Mouse (Mus musculus) gastrocnemius, postnatal 4 days (tissue): ENCODE measurements around the gene Chil4. TPM values are rescaled to one million over a fixed set of nuclear protein-coding genes. Genes with fewer than 3 reads are reported as not detected.
"Not testable (repeated sequence)": the region's sequence is repeated elsewhere in the genome, so short reads cannot be mapped to it uniquely, and the experiment has no call there.

ENCODE experiments used
- DNase-seq, 2 experiments: peaks; one replicate each; pipeline ENCODE4 v3.0.0; 2021 to 2022; ENCODE audit warnings: low spot score in 2 of 2, mixed read lengths in 2 of 2
- long read RNA-seq, 2 experiments: library from polyadenylated mRNA; stranded (forward); transcript quantifications; one replicate each; pipeline ENCODE4 v2.0.0; 2021
- total RNA-seq, 2 experiments: library from RNA; stranded (reverse); gene quantifications; 2 replicates each; pipeline ENCODE4 v1.2.3; 2021

Gene Chil4
- total RNA-seq = not detected
- long read RNA-seq, experiment 1 = 0 reads
- long read RNA-seq, experiment 2 = 0 reads

DNA sequence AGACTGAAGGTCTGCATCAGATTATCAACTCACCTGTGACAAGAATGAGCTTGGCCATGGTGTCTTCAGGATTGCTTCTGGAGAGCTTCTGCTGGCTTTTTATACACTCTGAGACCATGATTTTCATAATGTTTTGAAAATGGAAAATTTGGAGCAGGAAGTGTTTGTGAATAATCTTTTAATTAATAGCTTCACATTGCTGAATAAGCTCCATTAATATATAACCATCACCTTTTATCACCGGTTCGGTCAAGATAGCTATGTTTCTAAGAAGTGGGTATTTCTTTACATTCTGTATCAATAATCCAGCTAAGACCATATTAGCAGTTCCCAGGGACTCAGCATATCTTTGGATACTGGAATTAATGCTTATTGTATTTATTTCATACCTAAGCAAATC lies at the start of gene Chil4:
Gene Chil4 (minus strand): TSS at position 101 of the 400 bp plus-strand sequence.
- no peak for DNase-seq

DNA sequence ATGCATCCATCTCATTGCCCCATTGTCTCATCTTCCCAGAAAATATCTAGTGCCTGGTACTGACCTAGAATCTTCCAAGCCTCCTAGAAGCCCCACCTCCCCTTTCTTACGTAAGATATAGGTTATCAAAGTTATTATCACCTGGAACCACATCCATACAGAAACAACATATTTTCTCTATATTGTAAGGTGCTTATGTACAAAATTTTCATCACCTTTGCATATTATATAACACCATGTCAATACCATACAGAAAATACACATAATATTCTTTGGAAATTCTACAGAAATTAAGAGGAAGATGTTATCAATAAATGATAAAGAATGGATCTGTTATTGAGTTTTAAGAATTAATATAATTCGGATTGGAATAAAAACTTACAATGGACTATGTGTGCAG lies 46.5 kb upstream of the Chil4 start:
- DNase-seq = no peak

DNA sequence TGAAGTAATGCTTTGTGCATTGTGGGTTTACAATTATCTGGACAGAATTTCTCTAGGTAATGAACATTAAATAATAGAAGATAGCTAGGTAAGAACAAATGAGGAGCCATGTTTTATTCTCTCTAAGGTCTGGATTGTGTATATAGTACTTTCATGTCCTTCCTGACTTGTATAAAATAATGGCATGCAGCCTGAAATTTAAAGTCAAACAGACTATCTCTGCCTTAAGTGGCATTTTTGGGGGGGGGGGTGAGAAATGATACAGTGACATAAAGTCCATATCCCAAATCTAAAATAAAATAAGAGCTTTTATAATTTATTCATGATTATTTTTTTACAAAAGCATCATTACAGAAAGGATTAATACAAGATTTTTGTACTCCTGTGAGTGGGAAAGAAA lies 45.5 kb upstream of the Chil4 start:
- DNase-seq = no peak

DNA sequence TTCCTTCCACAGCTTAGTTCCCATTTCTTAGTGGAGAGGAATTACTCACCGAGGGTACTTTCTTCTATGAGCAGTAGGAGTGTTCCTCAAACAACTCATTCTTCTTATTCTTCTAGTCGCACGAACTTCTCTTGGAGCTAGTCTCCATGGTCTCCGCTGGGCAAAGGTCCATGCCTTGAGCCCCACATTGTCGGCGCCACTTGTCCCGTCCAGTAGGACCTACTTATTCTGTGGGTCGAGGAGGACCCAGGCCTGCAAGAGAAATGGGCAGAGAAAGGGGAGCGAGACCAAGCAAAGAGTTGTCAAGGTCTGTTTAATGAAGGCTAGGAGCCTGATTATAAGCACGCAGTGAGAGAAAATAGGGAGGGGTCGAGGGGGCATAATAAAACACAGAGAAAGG lies 37.8 kb upstream of the Chil4 start:
- not testable (repeated sequence) for DNase-seq

DNA sequence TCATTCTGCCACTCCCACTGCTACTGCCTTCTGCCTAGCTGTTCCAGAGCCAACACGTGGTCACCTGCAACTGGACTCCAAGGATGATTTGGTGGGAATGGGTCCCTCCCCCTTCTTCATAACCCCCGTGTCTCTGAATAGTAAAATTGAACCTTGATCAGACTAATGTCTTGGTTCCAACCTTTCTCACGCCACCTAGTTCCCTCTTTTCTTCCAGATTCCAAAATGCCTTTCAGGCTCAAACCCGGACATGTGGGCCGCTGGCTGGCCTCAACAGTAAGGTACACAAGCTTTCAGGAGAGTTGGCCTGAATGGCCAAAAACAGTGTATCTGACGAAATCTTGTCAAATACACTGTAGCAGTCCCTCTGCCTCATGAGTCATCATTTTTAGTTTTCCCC lies 33.4 kb upstream of the Chil4 start:
- DNase-seq = no peak

DNA sequence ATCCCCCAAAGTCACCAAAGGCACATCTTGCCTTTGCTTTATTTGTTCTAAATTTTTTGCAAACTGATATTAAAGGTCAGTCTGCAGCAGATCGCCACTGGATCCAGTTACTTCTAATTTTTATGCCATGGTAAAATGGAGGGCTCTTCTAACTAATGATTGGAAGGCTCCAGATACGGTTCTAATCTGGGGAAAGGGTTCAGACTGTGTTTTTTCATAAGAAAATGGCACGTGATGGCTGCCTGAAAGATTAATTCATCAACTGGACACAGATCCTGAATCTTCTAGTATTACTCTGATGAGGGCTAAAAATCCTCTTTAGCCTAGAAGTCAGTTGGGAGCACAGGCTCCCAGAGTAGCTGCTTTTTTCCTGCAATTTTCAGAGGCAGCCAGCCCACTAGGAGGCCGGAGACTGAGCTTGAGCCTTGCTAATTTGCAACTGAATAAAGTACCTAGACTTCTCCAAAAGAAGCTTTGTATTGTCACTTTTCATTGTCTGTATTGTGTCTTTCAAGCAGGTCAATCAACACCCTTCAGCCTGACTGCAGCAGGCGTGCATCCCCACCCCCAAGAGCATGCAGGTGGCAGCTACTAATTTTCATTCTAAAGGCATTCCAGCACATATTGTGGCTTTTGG lies 31.6 kb upstream of the Chil4 start:
- DNase-seq = not testable (repeated sequence)

GRCm38 (mm10) chr3:106247369-106247768 lies 28.1 kb upstream of the Chil4 start:
- DNase-seq = not testable (repeated sequence)

- not testable (repeated sequence) for DNase-seq
Observed at GRCm38 (mm10) chr3:106240210-106240609, 20.9 kb upstream of the Chil4 start.

GRCm38 (mm10) chr3:106239196-106239791 lies 20.0 kb upstream of the Chil4 start:
- no peak for DNase-seq

DNA sequence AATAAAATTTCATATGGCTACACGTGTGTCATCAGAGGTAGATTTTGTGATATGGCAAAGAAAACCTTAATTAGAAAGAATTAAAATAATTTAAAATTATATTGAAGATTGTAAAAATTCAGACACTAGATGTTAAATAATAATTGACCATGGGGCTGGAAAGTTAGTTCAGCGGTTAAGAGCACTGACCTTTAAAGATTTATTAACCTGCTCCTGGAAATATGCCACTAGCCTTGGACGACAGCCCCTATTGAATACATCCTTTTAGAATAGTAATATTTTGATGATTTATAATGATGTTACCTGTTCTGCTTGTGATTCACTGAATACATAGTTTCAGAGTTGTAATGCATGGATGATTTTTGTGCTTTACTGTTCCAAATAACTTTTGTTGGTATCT lies 4.1 kb upstream of the Chil4 start:
- DNase-seq = not testable (repeated sequence)

DNA sequence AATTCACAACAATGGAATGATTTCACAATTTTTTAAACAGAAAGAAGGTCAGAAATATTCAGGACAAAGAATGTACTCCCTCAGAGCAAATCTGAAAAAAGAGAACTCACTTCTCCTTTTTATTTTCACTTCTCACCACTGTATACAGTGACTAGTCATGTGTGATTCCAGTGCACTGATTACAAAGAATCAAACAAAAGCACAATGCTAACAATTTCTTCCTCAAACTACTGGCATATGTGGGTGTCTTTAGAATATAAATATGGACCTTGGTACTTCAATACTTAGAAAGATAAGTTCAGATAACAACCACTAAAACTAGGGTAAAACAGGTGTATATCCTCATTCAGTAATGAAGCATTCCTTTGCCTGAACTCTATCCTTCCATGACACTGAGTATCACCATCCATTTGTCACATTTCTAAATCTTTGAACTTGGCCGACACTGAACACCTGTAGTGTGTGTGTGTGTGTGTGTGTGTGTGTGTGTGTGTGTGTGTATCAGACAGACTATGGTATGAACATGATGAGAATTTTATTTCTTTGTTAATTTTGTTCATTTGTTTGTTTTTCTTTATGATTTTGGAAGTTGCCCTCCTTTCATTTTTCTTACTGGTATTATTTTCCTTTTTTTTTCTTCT lies 2.4 kb upstream of the Chil4 start:
- DNase-seq = no peak

DNA sequence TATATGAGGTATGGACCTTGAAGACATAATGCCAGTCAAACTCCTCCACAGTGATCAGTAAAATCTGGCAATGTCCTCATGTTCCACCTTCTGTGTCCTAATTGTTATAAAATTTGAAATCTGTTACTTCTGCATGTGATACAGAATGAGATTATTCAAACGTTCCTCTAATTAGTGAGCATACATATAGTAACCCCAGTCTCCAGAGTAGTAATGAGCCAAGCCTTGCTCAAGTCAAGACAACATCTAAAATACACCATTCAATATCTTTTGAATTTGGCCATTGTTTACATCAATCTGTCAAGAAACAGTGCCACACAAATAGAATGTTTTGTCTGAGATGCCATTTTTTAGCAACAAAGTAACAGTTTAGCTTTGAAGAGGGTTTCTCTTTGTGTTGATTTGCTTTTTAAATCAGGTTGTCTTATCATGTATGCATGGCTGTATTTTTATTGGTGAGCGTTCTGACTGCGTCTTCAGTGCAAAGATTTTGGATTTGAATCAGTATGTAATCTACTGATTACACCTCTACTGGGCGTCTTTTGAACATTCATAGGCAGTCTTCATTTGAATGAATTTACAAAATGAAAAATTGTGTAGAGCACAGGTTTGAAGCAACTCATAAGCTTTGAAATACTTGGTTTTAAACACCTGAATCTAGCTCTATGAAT lies 888 bp downstream of the Chil4 start:
- DNase-seq = not testable (repeated sequence)

DNA sequence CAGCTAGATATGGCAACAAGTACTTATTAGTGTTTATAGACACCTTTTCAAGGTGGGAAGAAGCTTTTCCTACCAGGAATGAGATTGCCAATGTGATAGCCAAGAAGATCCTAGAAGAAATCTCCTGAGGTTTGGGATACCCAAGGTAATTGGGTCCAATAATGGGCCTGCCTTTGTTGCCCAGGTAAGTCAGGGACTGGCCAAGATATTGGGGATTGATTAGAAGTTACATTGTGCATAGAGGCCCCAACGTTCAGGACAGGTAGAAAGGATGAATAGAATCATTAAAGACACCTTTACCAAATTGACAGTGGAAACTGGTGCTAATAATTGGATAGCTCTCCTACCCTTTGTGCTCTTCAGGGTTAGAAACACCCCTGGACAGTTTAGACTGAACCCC lies 21.3 kb downstream of the Chil4 start:
- not testable (repeated sequence) for DNase-seq

GRCm38 (mm10) chr3:106197246-106197645 lies 22.1 kb downstream of the Chil4 start:
- DNase-seq = not testable (repeated sequence)

DNA sequence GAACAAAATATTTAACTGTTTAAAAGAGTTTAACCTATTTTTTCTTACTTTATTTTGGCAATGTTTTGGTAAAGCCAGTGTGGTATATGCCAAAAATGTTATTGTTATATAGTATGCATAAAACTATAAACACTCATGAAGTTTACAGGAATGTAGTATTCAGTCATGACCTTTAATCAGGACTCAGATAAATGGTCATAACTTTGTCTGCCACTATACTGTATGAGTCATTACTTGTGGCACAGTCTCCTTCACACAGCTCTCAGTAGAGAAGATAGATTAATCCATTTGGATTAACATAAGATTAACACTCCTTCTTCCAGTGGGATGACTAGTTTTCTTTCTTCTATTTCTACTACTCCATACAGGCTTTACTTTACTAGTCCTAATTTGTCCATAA lies 23.0 kb downstream of the Chil4 start:
- no peak for DNase-seq

DNA sequence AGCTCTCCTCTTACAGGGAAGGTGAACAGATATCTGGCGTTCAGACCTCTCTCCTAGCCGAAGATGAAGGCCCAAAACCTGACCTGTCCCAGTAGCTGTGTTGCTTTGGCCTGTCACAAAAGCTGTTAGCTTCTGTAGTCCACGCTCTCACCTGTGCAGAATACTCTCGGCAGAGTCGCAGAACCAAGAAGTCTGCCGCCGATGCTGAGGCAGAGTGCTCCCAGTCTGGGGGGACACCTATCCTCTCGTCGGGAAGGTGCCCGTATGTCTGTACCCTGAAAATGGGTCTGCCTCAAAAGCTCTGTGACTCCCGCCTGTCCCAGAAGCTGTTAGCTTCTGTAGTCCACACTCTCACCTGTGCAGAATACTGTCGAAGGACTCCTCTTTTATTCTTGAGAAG lies 23.8 kb downstream of the Chil4 start:
- DNase-seq = no peak

DNA sequence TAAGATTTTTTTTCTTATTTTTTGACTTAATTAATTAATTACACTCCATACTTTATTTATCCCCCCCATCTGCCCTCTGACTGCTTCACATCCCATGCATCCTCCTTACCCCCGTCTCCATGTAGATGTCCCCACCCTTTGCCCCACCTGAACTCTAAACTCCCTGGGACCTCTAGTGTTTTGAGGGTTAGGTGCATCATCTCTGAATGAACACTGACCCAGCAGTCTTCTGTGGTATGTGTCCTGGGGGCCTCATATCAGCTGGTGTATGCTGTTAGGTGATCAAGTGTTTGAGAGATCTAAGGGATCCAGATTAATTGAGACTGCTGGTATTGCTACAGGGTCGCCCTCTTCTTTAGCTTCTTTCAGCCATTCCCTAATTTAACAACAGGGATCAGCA lies 31.3 kb downstream of the Chil4 start:
- DNase-seq = no peak

DNA sequence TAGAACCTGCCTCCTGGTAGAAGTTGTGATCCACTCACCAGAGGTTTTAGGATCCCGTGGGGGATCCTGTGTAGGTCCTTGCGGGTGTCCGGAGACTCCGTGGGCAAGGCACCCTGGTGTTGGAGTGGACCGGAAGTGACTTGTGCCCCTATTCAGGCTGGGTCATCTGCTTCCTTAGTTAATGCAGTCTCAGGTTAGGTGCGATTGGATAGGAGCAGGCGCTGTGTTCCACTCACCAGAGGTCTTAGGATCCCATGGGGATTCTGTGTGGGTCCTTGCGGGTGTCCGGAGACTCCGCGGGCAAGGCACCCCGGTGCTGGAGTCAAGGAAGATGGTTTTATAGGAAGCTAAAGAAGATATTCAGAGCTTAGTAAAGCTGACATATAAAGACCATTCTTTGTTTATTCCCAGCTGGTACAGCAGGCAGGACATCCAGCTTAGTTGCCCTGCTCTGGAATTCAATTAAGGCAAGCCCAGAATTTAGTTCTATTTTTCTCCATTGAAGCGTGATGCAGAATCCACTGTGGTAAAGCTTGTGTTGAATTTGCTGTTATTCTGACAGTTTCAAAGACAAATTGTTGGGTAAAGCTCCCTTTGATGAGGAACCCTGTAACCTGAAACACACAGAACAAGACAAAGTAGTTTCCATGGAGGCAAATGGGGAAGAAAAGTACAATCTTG lies 41.7 kb downstream of the Chil4 start:
- no peak for DNase-seq

- not testable (repeated sequence) for DNase-seq
Observed at GRCm38 (mm10) chr3:106174971-106175370, 44.3 kb downstream of the Chil4 start.

DNA sequence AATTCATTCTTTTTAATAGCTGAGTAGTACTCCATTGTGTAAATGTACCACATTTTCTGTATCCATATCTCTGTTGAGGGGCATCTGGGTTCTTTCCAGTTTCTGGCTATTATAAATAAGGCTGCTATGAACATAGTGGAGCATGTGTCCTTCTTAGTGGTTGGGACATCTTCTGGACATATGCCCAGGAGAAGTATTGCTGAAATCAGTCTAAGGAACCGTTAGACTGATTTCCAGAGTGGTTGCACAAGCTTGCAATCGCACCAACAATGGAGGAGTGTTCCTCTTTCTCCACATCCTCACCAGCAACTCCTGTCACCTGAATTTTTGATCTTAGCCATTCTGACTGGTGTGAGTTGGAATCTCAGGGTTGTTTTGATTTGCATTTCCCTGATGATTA lies 46.8 kb downstream of the Chil4 start:
- not testable (repeated sequence) for DNase-seq

DNA sequence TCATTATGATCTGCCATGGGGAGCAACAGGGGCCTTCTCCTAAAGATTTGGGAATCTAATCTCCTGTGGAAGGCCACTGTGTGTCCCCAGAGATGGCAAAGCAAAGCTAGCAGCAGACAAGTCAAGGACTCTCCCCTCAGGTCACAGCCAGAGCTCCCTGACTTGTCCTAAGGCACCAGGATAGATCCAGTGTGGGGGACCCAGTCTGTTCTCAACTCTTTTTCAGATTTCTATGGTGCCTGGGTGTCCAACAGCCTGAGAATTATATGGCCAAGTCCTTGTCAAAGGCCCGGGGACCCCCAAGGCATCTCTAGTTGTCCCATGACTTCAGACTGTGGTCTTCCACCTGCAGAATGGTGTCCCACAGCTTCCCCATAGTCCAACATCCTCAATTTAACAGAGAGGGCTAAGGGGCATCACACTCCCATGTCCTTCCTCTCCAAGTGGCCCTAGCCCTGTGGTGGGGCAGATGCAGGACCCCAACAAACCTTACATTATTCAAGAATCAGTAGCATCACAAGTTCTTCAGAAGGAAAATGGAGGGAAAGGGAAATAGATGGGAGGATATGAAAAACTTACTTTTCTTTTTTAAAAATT lies 48.1 kb downstream of the Chil4 start:
- no peak for DNase-seq
